Comparison of ENCODE assay signal across 15 mouse cellular contexts in genomic region chr7:132897258-132897657, GRCm38 (mm10). TPM values are rescaled to one million over a fixed set of nuclear protein-coding genes. Genes with fewer than 3 reads are reported as not detected.
DNase-seq lines count a peak whose midpoint lies in the region; ATAC-seq and TF ChIP-seq lines count a peak whose summit lies in the region.
"Had no signal": no experiment of that assay in that cellular context is flagged by ENCODE, and none has a peak within 500 bp of the region (broad histone marks: within the 10 kb centered on the region; RNA-seq: fewer than 3 reads in every experiment).

No protein-coding gene starts in this region.

- TF ChIP-seq EP300 in heart, postnatal 0 days (IDR thresholded peaks at IDR 0.05; ENCODE audit: low read depth), result no peak

- no peak for DNase-seq in heart, postnatal 0 days (ENCODE audit: low spot score)
- DNase-seq in midbrain, postnatal 0 days (ENCODE audit: low spot score), result no peak
- DNase-seq in ZHBTc4 (ENCODE audit: low read depth, low spot score), result peak; percentile 87
- no peak for DNase-seq in adrenal gland, postnatal 10 days
- DNase-seq: gastrocnemius, postnatal 25 days; liver, embryonic 13.5 days; spleen, adult 18-20 months; thymus, postnatal 14 days had no signal

- H3K9me3 ChIP-seq in heart, postnatal 0 days (replicated peaks; ENCODE audit: control insufficient read depth, low read length), result no peaks in the 10 kb centered on the region
- no peaks in the 10 kb centered on the region for H3K9me3 ChIP-seq in heart, embryonic 11.5 days (replicated peaks; ENCODE audit: control insufficient read depth, low read length)
- H3K9me3 ChIP-seq in midbrain, postnatal 0 days (ENCODE audit: low read length), result no peaks in the 10 kb centered on the region
- no peaks in the 10 kb centered on the region for H3K9me3 ChIP-seq in midbrain, embryonic 13.5 days
- H3K9me3 ChIP-seq: embryonic facial prominence, embryonic 12.5 days; G1E; liver, embryonic 13.5 days; neural tube, embryonic 15.5 days had no signal

- H3K27me3 ChIP-seq in heart, postnatal 0 days (ENCODE audit: control insufficient read depth, insufficient read depth, low read length), result no peaks in the 10 kb centered on the region
- H3K27me3 ChIP-seq in heart, embryonic 11.5 days (ENCODE audit: control insufficient read depth, insufficient read depth, low read length), result no peaks in the 10 kb centered on the region
- no peaks in the 10 kb centered on the region for H3K27me3 ChIP-seq in midbrain, postnatal 0 days (ENCODE audit: insufficient read depth, low read length)
- no peaks in the 10 kb centered on the region for H3K27me3 ChIP-seq in midbrain, embryonic 13.5 days
- H3K27me3 ChIP-seq: embryonic facial prominence, embryonic 12.5 days; liver, embryonic 13.5 days; neural tube, embryonic 15.5 days had no signal

- ATAC-seq in heart, postnatal 0 days (ENCODE audit: insufficient read depth, low read depth), result no peak
- ATAC-seq in heart, embryonic 11.5 days (replicated peaks; ENCODE audit: insufficient number of reproducible peaks, low FRiP score, low TSS enrichment), result no peak
- ATAC-seq in midbrain, postnatal 0 days (ENCODE audit: low FRiP score), result no peak
- no peak for ATAC-seq in midbrain, embryonic 13.5 days
- no peak for ATAC-seq in frontal cortex, adult (ENCODE audit: low TSS enrichment)
- ATAC-seq: forebrain, embryonic 16.5 days had no signal

- peaks cover 13% of the 10 kb centered on the region; the same call in 1 of the 2 replicates for H3K4me1 ChIP-seq in heart, postnatal 0 days (ENCODE audit: control insufficient read depth, insufficient read depth)
- H3K4me1 ChIP-seq in heart, embryonic 11.5 days (ENCODE audit: control insufficient read depth, insufficient read depth, low read length), result peaks cover 19% of the 10 kb centered on the region; the same call in 1 of the 2 replicates
- H3K4me1 ChIP-seq in midbrain, postnatal 0 days (ENCODE audit: insufficient read depth, low read length), result no peaks in the 10 kb centered on the region
- H3K4me1 ChIP-seq in midbrain, embryonic 13.5 days (replicated peaks), result no peaks in the 10 kb centered on the region
- H3K4me1 ChIP-seq: embryonic facial prominence, embryonic 12.5 days; liver, embryonic 13.5 days; neural tube, embryonic 15.5 days had no signal

- H3K27ac ChIP-seq in heart, postnatal 0 days (ENCODE audit: low read depth), result peak overlapping the region; percentile 92; the same call in 1 of the 2 replicates
- H3K27ac ChIP-seq in heart, embryonic 11.5 days (ENCODE audit: low read depth, low read length), result no peak overlapping the region
- H3K27ac ChIP-seq in midbrain, postnatal 0 days (ENCODE audit: low read depth, low read length), result no peak overlapping the region
- no peak overlapping the region for H3K27ac ChIP-seq in midbrain, embryonic 13.5 days
- H3K27ac ChIP-seq: embryonic facial prominence, embryonic 12.5 days; liver, embryonic 13.5 days; neural tube, embryonic 15.5 days had no signal

- H3K4me3 ChIP-seq in heart, postnatal 0 days (ENCODE audit: low read depth, low read length), result no peak overlapping the region
- no peak overlapping the region for H3K4me3 ChIP-seq in heart, embryonic 11.5 days (ENCODE audit: low read depth, low read length)
- no peak overlapping the region for H3K4me3 ChIP-seq in midbrain, postnatal 0 days (ENCODE audit: low read depth, low read length)
- H3K4me3 ChIP-seq in midbrain, embryonic 13.5 days (replicated peaks), result no peak overlapping the region
- H3K4me3 ChIP-seq: embryonic facial prominence, embryonic 12.5 days; liver, embryonic 13.5 days; neural tube, embryonic 15.5 days had no signal

- 89% methylated on average over 10 of the region's 10 CpGs for WGBS in heart, postnatal 0 days
- 77% methylated on average over 10 of the region's 10 CpGs for WGBS in heart, embryonic 11.5 days (ENCODE audit: insufficient replicate concordance)
- WGBS in midbrain, postnatal 0 days, result 88% methylated on average over 10 of the region's 10 CpGs
- 86% methylated on average over 10 of the region's 10 CpGs for WGBS in midbrain, embryonic 13.5 days

- TF ChIP-seq CTCF in heart, postnatal 0 days (IDR thresholded peaks at IDR 0.05; ENCODE audit: low read depth), result peak; percentile 2; the same call in 1 of the 2 replicates
- TF ChIP-seq CTCF in midbrain, postnatal 0 days (IDR thresholded peaks at IDR 0.05), result peak; percentile 25

- no peak overlapping the region for H3K9ac ChIP-seq in heart, postnatal 0 days (replicated peaks; ENCODE audit: low read depth, low read length)
- no peak overlapping the region for H3K9ac ChIP-seq in heart, embryonic 11.5 days (ENCODE audit: low read depth, low read length)
- H3K9ac ChIP-seq in midbrain, postnatal 0 days (replicated peaks; ENCODE audit: low read length, poor library complexity, severe bottlenecking), result no peak overlapping the region
- no peak overlapping the region for H3K9ac ChIP-seq in midbrain, embryonic 13.5 days (replicated peaks)
- H3K9ac ChIP-seq: embryonic facial prominence, embryonic 12.5 days; liver, embryonic 13.5 days; neural tube, embryonic 15.5 days had no signal

- no peaks in the 10 kb centered on the region for H3K36me3 ChIP-seq in heart, postnatal 0 days (replicated peaks; ENCODE audit: control insufficient read depth, insufficient read depth, low read length)
- no peaks in the 10 kb centered on the region for H3K36me3 ChIP-seq in heart, embryonic 11.5 days (ENCODE audit: control insufficient read depth, insufficient read depth, low read length)
- no peaks in the 10 kb centered on the region for H3K36me3 ChIP-seq in midbrain, postnatal 0 days (ENCODE audit: insufficient read depth, low read length)
- no peaks in the 10 kb centered on the region for H3K36me3 ChIP-seq in midbrain, embryonic 13.5 days
- H3K36me3 ChIP-seq: embryonic facial prominence, embryonic 12.5 days; G1E; liver, embryonic 13.5 days; neural tube, embryonic 15.5 days had no signal

- no peak overlapping the region for H3K4me2 ChIP-seq in heart, postnatal 0 days (ENCODE audit: low read depth, low read length)
- H3K4me2 ChIP-seq in heart, embryonic 11.5 days, result no peak overlapping the region
- no peak overlapping the region for H3K4me2 ChIP-seq in midbrain, postnatal 0 days (ENCODE audit: low read depth, low read length, poor library complexity, severe bottlenecking)
- no peak overlapping the region for H3K4me2 ChIP-seq in midbrain, embryonic 13.5 days (replicated peaks)
- H3K4me2 ChIP-seq: embryonic facial prominence, embryonic 12.5 days; liver, embryonic 13.5 days; neural tube, embryonic 15.5 days had no signal

RNA-seq across cellular contexts. Expression of gene Zranb1, which starts 33.7 kb away (rescaled TPM):
- 19.9 and 49.6 TPM in 2 replicates for total RNA-seq in heart, postnatal 0 days (2014; rRNA removed; ENCODE audit: low replicate concordance)
- 8.9 and 9.9 TPM in 2 replicates for polyA plus RNA-seq in heart, postnatal 0 days (2015; fragmentation: Nextera tagmentation; extraction: Ambion mirVana)
- polyA plus RNA-seq in heart, embryonic 11.5 days (2014; fragmentation: Nextera tagmentation; extraction: Ambion mirVana), result 9.7 and 10.6 TPM in 2 replicates
- 45.1 and 64.6 TPM in 2 replicates for total RNA-seq in midbrain, postnatal 0 days (2014; rRNA removed)
- polyA plus RNA-seq in midbrain, postnatal 0 days (2015; fragmentation: Nextera tagmentation; extraction: Ambion mirVana), result 26.6 and 28.2 TPM in 2 replicates
- 18.6 and 20.5 TPM in 2 replicates for polyA plus RNA-seq in midbrain, embryonic 13.5 days (2015; fragmentation: Nextera tagmentation; extraction: Ambion mirVana)
- 10 to 100 TPM; 33.7 to 37.9 TPM for total RNA-seq in adrenal gland, postnatal 10 days (2021)

RNA-seq across cellular contexts. Expression of gene Abraxas2, which starts 38.2 kb away (rescaled TPM):
- 25.7 and 28.9 TPM in 2 replicates for total RNA-seq in heart, postnatal 0 days (2014; rRNA removed; ENCODE audit: low replicate concordance)
- 23.3 and 24.1 TPM in 2 replicates for polyA plus RNA-seq in heart, postnatal 0 days (2015; fragmentation: Nextera tagmentation; extraction: Ambion mirVana)
- polyA plus RNA-seq in heart, embryonic 11.5 days (2014; fragmentation: Nextera tagmentation; extraction: Ambion mirVana), result 31.5 and 35.2 TPM in 2 replicates
- total RNA-seq in midbrain, postnatal 0 days (2014; rRNA removed), result 26.7 and 28.8 TPM in 2 replicates
- polyA plus RNA-seq in midbrain, postnatal 0 days (2015; fragmentation: Nextera tagmentation; extraction: Ambion mirVana), result 31.1 and 32.3 TPM in 2 replicates
- 37.1 and 41.8 TPM in 2 replicates for polyA plus RNA-seq in midbrain, embryonic 13.5 days (2015; fragmentation: Nextera tagmentation; extraction: Ambion mirVana)
- total RNA-seq in adrenal gland, postnatal 10 days (2021), result 10 to 100 TPM; 31.3 to 33.3 TPM

RNA-seq across cellular contexts. Expression of gene Eef1akmt2, which starts 44.8 kb away (rescaled TPM):
- 21.1 and 22.7 TPM in 2 replicates for total RNA-seq in heart, postnatal 0 days (2014; rRNA removed; ENCODE audit: low replicate concordance)
- polyA plus RNA-seq in heart, postnatal 0 days (2015; fragmentation: Nextera tagmentation; extraction: Ambion mirVana), result 29.2 and 32.5 TPM in 2 replicates
- polyA plus RNA-seq in heart, embryonic 11.5 days (2014; fragmentation: Nextera tagmentation; extraction: Ambion mirVana), result 43.7 and 44.4 TPM in 2 replicates
- 52.1 and 62.1 TPM in 2 replicates for total RNA-seq in midbrain, postnatal 0 days (2014; rRNA removed)
- 80.1 and 84.2 TPM in 2 replicates for polyA plus RNA-seq in midbrain, postnatal 0 days (2015; fragmentation: Nextera tagmentation; extraction: Ambion mirVana)
- 95.7 and 98.9 TPM in 2 replicates for polyA plus RNA-seq in midbrain, embryonic 13.5 days (2015; fragmentation: Nextera tagmentation; extraction: Ambion mirVana)
- 10 to 100 TPM; 20.9 to 27.4 TPM for total RNA-seq in adrenal gland, postnatal 10 days (2021)
